Mouse (Mus musculus) C2C12 (cell line): ENCODE results near the gene Kif17.

Source experiments
- CEBPB ChIP-seq: IDR thresholded peaks from one replicate; pipeline ENCODE4 v1.6.1; 2011; ENCODE audit warnings: low read depth, mild to moderate bottlenecking, control low read depth, moderate library complexity
- CTCF ChIP-seq: IDR thresholded peaks from one replicate; pipeline ENCODE4 v1.5.1; 2011; ENCODE audit not compliant: control insufficient read depth, insufficient read depth, insufficient read length
- FOSL1 ChIP-seq: IDR thresholded peaks from one replicate; pipeline ENCODE4 v1.8.0; 2011; ENCODE audit warnings: mild to moderate bottlenecking, low read length; ENCODE audit not compliant: poor library complexity, insufficient read depth, severe bottlenecking
- MAX ChIP-seq: IDR thresholded peaks from one replicate; pipeline ENCODE4 v1.6.1; 2011; ENCODE audit warnings: mild to moderate bottlenecking, control low read depth
- MYOG ChIP-seq: IDR thresholded peaks from one replicate; pipeline ENCODE4 v1.6.1; 2011; ENCODE audit not compliant: control insufficient read depth, insufficient read length; ENCODE audit errors: extremely low read depth

DNA sequence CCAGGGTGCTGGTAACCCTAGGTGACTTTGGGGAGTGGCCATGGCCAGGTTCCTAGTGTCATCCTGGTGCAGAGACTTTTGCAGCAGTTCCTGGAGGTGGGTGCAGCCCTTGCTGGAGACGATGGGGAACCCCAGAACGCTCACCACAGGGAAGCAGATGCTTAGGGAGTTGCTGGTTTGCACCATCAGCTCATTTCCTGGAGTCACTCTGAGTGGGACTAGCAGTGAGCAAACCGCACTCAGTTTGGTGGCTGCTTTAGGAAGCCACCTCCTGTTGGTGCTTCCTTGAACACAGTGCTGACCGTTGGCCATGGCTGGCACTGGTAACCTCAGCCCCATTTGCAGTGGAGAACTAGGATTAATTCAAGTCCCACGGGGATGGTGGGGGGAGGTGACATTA lies 9.2 kb downstream of the Kif17 start:
- TF ChIP-seq MAX (no peak), CTCF (no peak), MYOG (no peak), CEBPB (no peak), FOSL1 (no peak)
